Mouse (Mus musculus): Measurements from ENCODE around the gene Tmem33. TPM values are rescaled to one million over a fixed set of nuclear protein-coding genes. Genes with fewer than 3 reads are reported as not detected.
A peak's percentile ranks its signal among the peaks of the same experiment; 100 is the strongest.

The Tmem33 gene
- 10 to 100 TPM; 94.7 to 97.3 TPM for total RNA-seq (2021)
- long read RNA-seq, full-length matches to known transcripts: 92 of 108 reads
- long read RNA-seq, partial matches to known transcripts: 4 of 108 reads
- long read RNA-seq, other reads (novel, unspliced or antisense): 12 of 108 reads

DNA sequence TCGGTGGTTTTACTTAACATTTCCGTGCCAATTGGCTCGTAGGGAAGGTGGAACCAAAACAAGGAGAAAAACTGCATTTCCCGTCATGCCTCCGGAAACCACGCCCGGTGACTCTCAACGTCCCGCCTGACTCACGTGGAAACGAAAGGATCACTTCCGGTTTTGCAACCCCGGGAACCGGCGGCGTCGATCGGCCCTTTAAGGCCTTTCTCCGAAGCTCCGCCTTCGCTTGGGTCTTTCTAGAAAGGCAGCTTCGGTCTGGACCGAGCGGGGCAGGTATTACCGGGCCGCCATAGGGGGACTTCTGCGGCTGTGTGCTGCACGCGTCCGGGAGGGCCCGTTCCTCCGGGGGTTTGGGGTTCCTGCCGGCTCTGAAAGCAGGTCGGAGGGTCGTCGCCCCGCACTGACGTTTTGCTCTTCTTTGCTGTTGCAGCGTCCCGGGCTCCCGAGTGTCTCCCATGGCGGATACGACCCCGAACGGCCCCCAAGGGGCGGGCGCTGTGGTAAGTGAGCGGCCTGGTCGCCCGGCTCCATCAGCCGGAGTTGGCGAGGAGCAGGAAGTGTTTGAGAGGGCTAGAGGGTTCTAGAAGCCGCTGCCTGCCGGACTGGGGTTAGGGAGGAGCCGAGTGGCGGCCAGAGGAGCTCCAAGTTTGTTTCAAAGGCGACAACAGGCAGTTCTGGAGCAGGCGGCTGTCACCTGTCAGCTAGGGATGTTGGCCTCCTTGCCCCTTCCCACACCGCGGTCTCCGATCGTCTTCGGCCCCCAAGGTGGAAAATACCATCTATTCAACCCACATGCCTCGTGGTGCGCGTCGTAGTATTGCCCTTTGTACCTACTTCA is at the start of gene Tmem33:
TSS of gene Tmem33 (plus strand) at position 35 of the 841 bp plus-strand sequence.
- peak; percentile 93 to 97 for DNase-seq (ENCODE audit: low spot score in 2 of 2)

DNA sequence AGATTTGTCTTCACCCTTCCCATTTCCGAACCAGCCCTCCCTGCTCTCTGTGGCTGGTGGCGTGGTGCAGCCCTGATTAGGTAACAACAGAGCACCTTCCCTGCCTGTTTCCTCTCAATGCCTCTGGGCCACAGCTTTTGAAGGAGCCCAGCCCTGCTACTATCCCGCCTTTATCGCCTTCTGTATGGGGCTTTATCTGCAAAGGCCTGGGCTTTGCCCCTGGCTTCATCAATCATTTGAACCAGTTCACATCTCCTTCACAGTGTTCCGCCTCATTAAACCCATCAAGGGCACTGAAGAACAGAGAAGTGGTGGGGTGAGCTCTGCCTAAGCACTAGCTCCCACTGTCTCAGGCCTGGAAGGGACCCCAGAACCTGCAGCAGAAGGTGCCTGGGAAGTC is 47.2 kb upstream of the Tmem33 start:
- no peak for DNase-seq (ENCODE audit: low spot score in 2 of 2)

DNA sequence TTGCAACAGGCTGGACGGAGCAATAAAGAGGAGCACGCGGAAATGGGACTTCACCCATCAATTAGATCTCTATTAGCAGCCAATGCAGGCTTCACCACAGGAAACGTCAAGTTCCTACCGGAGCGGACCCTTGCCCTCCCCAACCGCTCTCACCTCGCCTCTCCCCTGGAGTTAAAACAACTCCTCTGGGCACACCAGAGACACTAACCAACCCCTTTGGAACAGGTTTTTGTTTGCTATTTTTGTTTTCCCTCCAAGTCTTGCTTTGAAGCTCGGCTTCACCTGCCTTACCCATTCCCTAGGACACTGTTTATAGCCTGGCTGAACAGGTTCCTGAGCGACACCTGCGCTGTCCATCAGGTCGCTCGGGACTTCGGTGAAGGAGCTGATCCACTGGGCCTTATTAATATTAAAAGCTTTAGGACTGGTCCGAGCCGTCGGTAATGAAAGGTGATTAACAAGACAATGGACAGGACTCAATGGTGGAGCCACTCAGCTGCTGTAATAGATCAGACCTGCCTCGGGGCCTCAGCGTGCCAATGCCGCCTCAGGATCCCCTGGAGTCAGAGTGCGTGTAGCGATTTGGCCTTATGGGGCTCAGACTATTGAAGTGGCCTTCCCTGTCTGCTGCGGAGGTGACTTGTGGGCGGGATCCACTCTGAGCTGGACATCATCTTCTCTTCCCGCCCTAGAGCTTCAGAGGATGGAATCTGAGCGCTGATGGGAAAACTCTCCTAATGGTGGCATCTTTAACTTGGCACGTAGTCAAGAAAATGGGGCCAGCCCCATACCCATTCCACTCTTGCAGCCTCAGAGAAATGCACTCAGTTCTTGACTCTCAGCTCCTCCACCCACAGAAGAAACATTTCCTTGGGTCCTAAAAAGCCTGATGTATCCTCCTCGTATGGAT is 45.0 kb upstream of the Tmem33 start:
- DNase-seq (ENCODE audit: low spot score in 2 of 2): no peak

DNA sequence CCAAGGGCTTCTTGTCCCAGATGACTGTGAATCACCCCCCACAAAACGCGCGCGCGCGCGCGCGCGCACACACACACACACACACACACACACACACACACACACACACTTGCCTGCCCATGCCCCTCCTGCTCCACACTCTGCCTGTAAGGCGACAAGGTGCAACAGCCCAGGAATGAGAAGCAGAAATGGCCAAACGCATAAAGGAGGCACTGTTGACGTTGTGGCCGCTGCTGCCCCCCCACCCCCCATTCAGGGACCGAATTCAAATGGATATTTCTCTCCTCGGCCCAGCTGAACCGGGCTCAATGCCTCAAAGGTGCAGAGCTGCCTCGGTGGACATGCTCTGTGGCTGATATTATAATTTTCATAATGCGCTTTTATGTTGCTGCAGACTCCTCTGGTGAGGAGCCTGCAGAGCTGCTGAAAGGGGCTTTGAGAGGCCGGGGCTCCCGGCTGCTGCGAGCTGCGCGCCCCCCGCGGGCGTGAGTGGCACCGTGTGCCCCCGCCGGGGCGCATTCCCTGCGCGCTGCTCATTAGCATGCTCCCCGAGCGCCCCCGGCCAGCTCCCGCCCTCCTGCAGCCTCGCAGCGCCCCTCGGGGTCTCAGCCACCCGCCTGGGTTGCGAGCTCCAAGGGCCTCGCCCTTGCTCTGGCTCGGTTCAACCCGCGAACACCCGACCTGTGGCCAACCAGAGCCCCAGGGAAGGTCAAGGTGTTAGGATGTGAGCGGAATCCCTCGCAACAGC is 44.2 kb upstream of the Tmem33 start:
- no peak for DNase-seq (ENCODE audit: low spot score in 2 of 2)

DNA sequence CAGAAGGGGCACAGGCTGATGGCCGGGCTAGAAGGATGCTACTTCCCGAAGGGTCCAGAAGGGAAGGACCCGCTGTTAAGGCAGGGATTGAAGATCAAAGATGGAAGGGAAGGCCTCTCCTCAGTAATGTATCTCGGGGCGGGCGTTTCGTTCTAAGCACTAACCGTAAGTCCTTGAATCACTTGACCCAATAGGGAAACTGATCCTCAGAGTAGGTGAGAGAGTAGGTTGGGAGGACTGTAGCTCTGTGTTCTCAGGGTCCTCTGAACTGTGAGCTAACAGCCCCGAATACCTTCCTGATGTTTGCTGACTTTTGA is 43.6 kb upstream of the Tmem33 start:
- no peak for DNase-seq (ENCODE audit: low spot score in 2 of 2)

DNA sequence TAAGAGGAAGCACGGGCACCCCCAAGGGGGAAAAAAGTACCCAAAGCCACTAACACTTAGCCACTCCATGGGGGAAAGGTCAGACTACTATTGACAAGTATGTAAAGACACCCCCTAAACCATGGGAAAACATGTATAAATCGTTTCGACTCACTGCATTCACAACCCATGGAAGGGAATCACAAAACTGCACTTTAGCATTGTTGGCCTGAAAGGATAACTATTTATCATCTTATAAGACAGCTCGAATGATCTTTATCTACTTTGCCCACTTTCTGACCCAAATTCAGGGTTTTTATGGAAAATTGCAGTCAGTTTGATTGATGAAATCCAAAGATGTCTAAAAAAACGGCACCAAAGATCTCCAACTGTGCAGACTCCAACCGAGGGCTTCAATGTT is 38.5 kb upstream of the Tmem33 start:
- no peak for DNase-seq (ENCODE audit: low spot score in 2 of 2)

DNA sequence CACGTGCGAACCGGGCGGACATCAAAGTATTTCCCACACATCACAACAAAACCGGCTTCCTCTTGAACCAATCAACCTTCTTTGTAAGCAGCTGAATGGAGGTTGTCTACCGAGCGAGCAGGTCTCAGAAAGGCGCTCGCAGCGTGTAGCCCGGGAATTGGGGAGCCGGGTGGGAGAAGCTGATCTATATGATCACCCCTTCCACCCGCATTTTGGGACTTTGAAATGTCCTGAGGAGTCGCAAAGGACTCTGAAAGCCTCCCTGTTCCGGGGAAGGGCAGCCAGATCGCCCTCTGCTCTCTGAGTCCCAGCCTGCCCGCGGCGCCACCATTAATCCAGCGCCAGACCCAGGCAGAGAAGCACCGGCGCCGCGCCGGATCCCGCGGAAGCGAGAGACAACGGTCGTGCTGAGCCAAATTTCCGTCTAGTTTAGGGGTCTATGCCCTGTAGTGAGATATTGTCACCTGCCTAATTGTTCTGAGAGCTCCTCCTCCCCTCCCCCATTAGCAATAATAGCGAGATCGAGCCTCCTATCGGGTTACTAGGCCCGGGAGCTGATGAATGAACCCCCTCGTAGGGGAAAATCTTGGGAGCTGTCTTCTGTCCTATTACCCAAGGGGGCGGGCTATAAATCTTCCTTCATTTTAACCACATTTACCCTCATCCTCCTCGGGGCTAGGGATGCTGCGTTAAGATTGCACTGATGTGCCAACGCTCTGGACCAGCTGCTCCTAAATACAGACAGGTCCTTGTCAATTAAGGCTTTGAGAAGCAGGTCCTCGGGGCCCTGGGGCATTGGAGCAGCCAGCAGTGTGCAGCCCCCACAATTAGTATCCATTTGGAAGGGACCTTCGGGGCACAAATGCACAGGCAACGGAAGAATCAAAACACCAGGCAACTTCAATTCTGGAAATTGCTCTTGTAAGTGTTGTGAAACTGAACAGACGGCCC is 37.6 kb upstream of the Tmem33 start:
- DNase-seq (ENCODE audit: low spot score in 2 of 2): no peak

DNA sequence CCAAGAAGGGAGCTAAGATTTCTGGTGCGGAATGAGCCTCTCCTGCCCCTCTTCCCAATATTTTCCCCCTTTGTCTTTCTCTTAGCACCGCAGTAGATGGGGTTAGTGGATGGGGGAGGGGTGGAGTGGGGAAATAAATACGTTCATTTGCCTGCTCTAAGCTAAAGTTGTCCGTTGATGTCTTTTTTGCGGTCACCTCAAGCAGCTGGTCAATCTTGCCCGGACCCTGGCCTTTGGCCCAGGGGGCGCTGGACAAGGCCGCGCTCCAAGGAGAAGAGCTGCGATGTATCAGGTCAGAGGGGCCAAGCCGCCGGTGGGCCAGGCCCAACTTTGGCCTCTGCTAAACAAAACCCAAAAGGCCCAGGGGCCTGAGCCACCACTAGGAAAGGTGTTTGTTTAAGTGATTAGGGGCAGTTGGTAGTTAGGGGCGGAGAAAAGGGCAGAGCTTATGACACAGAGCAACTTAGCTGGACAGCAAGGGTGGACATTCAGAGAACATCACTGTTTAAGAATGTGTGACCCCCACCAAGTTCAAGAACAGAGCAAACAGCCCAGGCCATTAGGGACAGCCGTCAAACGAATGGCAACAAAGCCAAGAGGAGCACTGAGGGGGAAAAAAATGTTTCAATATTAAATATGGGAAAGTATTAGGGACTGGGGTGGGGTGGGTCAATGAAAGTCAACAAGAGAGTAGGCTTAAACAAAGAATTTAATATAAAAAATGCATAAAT is 36.8 kb upstream of the Tmem33 start:
- no peak for DNase-seq (ENCODE audit: low spot score in 2 of 2)

DNA sequence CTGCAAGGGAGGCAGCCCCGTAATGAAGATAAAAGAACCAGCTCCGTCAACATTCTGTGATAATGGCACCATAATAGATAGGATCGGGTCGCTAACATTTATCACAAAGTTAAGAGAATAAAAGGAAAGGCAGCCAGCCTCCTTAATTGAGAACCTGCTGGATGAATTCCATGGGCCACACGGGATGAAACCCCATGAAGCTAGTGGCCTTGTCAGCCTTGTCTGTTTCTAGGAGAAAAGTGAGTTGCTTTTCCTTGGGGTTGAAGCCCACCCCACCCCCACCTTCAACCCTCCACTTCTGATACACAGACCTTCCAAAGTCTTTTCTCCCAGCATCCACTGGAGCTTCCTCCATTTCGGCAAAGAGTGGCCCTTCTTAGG is 36.3 kb upstream of the Tmem33 start:
- no peak for DNase-seq (ENCODE audit: low spot score in 2 of 2)

DNA sequence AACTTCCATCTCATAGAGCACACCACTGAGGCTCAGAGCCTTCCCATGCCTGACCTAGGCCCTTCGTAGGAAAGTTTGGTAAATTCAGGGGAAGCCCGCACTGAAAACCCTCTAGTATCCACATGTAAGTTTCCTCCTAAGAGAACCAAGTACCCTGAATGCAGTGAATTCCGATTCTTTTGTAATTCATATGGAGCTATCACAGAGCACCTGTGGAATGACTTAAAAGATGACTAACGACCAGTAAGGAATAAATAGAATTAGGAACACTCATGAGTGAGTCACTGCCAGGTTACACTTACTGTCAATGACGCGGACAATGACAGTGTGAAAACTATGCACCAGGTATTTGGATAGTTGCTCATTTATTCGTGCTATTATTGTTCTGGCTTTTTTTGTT is 34.6 kb upstream of the Tmem33 start:
- no peak for DNase-seq (ENCODE audit: low spot score in 2 of 2)

DNA sequence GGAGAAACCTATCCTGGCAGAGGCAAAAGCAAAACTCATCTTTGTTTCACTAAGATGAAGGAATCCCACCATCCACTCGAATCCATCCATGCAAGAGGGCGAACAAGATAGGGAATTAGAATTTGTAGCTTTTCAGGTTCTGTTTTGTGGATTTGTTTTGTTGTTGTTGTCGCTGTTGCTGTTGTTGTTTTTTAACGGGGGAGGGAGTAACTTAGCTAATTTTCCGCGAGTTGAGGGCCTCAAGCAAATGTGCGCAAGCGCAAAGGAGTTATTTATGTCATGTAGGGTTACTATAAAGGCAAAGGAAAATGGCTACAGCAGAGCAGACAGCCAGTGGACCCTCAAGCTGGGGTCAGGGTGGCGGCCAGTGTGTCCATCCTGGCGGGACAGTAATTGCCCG is 33.1 kb upstream of the Tmem33 start:
- no peak for DNase-seq (ENCODE audit: low spot score in 2 of 2)

DNA sequence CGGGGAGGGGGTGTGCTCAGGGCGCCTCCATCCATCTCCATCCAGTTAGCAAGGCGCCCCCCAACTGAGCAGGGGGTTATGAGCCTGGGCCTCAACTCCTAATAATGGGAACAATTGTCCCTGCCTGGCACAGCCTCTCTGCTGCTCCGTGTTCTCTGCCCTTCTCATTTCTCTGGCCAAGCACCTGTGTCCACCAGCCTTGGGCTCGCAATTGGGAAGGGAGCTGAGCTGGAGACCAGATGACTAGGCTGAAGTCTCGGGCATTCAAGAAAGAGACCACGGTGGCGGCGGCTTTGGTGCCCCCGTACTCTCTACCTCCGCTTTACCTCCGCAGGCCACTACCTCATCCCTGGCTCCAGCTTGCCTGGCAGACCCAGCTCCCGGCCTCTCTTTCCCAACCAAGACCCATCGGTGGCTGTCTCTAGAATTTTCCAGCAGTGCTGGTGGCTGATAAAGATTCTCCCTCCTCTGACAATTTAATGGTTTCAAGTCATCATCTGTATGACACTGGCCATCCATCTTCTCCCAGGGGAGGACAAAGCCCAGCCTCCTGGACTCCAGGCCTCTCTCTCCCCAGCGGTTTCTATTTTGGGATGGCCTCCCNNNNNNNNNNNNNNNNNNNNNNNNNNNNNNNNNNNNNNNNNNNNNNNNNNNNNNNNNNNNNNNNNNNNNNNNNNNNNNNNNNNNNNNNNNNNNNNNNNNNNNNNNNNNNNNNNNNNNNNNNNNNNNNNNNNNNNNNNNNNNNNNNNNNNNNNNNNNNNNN is 32.5 kb upstream of the Tmem33 start:
- no peak for DNase-seq (ENCODE audit: low spot score in 2 of 2)

DNA sequence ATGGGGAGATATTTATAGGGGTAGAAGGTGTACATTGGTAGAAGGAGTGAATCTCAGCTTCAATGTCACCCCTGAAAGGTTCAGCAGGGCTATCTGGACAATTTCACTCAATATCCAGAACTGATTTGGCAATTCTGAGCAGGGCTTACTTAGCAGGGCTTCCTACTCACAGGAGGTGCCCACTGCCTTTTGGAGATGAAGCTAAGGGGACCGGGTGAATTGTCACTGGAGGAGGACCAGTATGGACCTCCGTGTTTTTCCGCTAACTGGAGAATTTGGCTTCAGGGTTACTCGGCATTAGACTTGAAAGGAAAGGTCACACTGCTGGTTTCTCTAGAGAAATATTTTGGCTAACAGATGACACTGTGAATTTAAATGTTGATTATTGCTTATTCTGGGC is 25.7 kb upstream of the Tmem33 start:
- no peak for DNase-seq (ENCODE audit: low spot score in 2 of 2)

DNA sequence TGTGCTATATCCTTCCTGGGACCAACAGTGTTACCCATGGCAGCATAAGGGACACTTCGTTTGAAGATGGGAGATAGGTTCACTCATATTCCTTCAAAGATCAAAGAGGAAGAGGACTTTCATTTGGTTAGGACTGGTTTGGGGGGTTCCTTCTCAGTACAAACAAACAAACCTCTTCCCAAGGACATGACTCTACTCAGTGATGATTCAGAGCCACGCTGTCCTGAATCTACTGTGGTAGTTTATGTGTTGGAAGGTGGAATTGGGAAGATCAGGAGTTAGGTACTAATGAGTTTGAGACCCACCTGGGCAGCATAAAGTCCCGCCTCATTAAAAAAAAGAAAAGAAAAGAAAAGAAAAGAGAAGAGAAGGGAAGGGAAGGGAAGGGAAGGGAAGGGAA is 24.9 kb upstream of the Tmem33 start:
- DNase-seq (ENCODE audit: low spot score in 2 of 2): no peak

DNA sequence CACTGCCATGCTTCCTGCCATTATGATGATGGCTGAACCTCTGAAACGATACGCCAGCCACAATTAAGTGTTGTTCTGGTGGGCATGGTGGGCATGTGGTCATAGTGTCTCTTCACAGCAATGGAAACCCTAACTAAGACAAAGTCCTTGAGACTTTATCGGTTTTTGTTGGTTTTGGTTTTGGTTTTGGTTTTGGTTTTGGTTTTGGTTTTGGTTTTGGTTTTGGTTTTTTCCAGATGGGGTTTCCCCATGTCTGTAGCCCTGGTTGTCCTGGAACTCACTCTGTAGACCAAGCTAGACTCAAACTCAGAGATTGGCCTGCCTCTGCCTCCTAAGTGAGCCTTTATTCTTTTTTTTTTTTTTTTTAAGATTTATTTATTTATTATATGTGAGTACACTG is 23.8 kb upstream of the Tmem33 start:
- no peak for DNase-seq (ENCODE audit: low spot score in 2 of 2)

DNA sequence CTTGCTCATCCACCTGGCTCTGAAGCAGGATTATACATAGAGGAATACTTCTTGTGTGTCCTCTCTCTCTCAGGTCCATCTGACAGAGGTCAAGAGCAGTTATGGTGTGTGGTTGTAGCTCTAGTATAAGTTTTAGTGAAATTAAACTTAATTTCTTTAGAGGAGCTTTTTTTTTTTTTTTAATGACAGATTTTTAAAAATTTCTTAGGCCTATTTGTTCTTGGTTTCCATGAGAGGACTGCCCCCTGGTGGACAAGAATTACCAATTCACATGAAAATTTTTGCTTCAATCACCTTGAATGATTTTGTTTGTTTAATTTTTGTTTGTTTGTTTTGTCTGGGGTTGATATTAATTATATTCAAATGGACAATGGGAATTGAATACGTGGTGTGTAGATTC is 22.1 kb upstream of the Tmem33 start:
- no peak for DNase-seq (ENCODE audit: low spot score in 2 of 2)

DNA sequence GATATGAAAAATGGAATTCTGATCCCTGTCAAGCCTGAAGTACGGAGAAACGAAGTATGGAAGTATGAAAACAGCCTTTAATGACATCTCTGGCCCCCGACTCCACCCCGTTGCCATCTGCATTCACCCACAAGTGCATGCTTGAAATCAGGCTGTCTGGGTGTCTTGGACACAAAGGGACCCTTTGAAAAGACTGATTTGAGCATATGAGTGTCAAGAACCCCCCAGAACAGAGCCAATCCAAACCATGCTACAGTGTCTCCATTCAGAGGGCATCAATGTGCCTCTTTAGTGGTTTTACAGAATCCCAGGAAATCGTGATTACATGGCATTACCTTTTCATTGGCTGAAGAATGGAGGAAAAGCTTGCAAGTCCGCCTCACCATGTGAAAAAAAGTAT is 18.7 kb upstream of the Tmem33 start:
- DNase-seq (ENCODE audit: low spot score in 2 of 2): no peak

DNA sequence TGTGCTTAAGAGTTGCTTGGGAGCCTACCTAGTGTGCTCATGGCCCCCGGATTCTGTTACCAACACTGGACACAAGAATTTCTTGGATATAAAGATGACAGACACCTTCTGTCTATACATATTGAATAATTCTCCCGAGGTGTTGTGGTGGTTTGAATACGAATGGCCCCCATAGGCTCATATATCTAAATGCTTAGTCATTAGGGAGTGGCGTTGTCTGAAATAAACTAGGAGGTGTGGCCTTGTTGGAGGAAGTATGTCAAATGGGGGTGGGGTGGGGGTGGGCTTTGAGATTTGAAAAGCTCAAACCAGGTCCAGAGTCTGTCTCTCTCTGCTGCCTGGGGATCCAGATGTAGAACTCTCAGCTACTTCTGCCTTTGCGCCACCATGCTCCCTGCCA is 17.1 kb upstream of the Tmem33 start:
- no peak for DNase-seq (ENCODE audit: low spot score in 2 of 2)

DNA sequence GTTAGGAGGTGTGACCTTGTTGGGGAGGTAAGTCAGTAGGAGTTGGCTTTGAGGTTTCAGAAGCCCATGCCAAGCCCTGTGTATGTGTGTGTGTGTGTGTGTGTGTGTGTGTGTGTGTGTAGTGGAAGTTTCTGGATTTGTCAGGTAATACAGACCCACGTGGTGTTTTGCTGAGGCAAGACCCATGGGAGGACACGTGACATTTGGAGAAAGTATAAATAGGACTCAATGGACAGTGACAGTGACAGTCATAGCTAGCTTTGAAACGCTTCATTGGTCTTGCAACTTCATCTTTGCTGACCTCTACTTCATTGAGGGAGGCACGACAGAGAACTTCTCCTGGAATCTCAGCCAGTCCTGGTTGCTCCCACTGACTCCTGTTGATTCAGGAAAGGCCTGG is 8.1 kb upstream of the Tmem33 start:
- no peak for DNase-seq (ENCODE audit: low spot score in 2 of 2)
